Mouse (Mus musculus): ENCODE measurements around the gene Txndc16. TPM values are rescaled to one million over a fixed set of nuclear protein-coding genes. Genes with fewer than 3 reads are reported as not detected.

The Txndc16 gene
- polyA plus RNA-seq, 1 experiment from 2014 or later, result 45.7 TPM

DNA sequence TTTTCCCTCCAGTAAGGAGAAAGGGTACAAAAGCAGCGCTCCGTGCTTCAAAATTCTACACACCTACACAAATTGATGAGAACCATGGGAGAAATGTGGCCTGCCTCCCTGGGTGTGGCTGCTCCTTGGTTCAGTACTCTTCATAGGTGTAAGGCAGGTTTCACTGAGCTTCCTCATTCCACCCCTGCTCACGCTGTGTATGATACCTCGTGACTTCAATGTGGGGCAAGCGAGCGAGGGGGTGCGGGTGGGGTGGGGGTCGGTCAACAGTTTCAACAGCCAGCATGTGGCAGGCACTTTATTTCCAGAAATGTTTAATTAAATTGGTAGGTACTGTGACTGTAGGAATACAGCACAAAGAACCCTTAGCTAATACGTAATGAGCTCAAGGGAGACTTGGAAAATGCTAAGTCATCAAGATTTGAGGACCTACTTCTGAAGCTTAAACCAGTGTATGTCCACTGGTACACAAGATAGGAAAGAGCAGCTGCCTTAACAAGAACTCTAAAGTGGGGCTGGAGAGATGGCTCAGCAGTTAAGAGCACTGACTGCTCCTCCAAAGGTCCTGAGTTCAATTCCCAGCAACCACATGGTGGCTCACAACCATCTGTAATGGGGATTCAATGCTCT, 3.3 kb downstream of the Txndc16 start:
- no peak for ATAC-seq (ENCODE audit: low read depth)
- WGBS, result 93% methylated on average over 9 of the region's 9 CpGs
- H3K9ac ChIP-seq (replicated peaks; ENCODE audit: low read depth, low read length), result no peak overlapping the region

GRCm38 (mm10) chr14:45211431-45211830, 8.7 kb downstream of the Txndc16 start:
- Histone ChIP-seq H3K27me3 (ENCODE audit: control insufficient read depth, insufficient read depth, low read length) (no peaks in the 10 kb centered on the region), H3K9me3 (ENCODE audit: control insufficient read depth, low read length) (no peaks in the 10 kb centered on the region), H3K27ac (ENCODE audit: low read depth, low read length) (no peak overlapping the region), H3K36me3 (ENCODE audit: control insufficient read depth, insufficient read depth, low read length) (no peaks in the 10 kb centered on the region; the same call in 1 of the 2 replicates), H3K9ac (replicated peaks; ENCODE audit: low read depth, low read length) (no peak overlapping the region), H3K4me2 (ENCODE audit: low read depth, low read length) (no peak overlapping the region), H3K4me1 (ENCODE audit: control insufficient read depth, insufficient read depth, low read length) (no peaks in the 10 kb centered on the region), H3K4me3 (ENCODE audit: low read depth, low read length) (no peak overlapping the region)
- WGBS, result 86% methylated on average over 1 of the region's 1 CpGs
- no peak for ATAC-seq (ENCODE audit: low read depth)

More for the DNA sequence above, 3.3 kb downstream of the Txndc16 start:
- Histone ChIP-seq H3K27me3 (ENCODE audit: control insufficient read depth, insufficient read depth, low read length) (no peaks in the 10 kb centered on the region; the same call in 1 of the 2 replicates), H3K4me3 (ENCODE audit: low read depth, low read length) (no peak overlapping the region), H3K9me3 (ENCODE audit: control insufficient read depth, low read length) (no peaks in the 10 kb centered on the region), H3K4me2 (ENCODE audit: low read depth, low read length) (no peak overlapping the region), H3K4me1 (ENCODE audit: control insufficient read depth, insufficient read depth, low read length) (peaks cover 8% of the 10 kb centered on the region; the same call in 1 of the 2 replicates), H3K27ac (ENCODE audit: low read depth, low read length) (no peak overlapping the region), H3K36me3 (ENCODE audit: control insufficient read depth, insufficient read depth, low read length) (no peaks in the 10 kb centered on the region)

- H3K4me2 ChIP-seq (ENCODE audit: low read depth, low read length), result no peak overlapping the region
- no peaks in the 10 kb centered on the region for H3K9me3 ChIP-seq (ENCODE audit: control insufficient read depth, low read length)
- H3K9ac ChIP-seq (replicated peaks; ENCODE audit: low read depth, low read length), result no peak overlapping the region
- WGBS, result 39% methylated on average over 4 of the region's 4 CpGs
- no peaks in the 10 kb centered on the region for H3K27me3 ChIP-seq (ENCODE audit: control insufficient read depth, insufficient read depth, low read length)
- H3K36me3 ChIP-seq (ENCODE audit: control insufficient read depth, insufficient read depth, low read length), result no peaks in the 10 kb centered on the region; the same call in 1 of the 2 replicates
- no peak for ATAC-seq (ENCODE audit: low read depth)
- H3K27ac ChIP-seq (ENCODE audit: low read depth, low read length), result no peak overlapping the region
- no peaks in the 10 kb centered on the region for H3K4me1 ChIP-seq (ENCODE audit: control insufficient read depth, insufficient read depth, low read length)
- H3K4me3 ChIP-seq (ENCODE audit: low read depth, low read length), result no peak overlapping the region
Observed at GRCm38 (mm10) chr14:45210683-45211082, 9.4 kb downstream of the Txndc16 start.

GRCm38 (mm10) chr14:45200607-45201006, 19.5 kb downstream of the Txndc16 start:
- Histone ChIP-seq H3K9ac (replicated peaks; ENCODE audit: low read depth, low read length) (no peak overlapping the region), H3K4me1 (ENCODE audit: control insufficient read depth, insufficient read depth, low read length) (no peaks in the 10 kb centered on the region), H3K27ac (ENCODE audit: low read depth, low read length) (no peak overlapping the region), H3K9me3 (ENCODE audit: control insufficient read depth, low read length) (no peaks in the 10 kb centered on the region), H3K36me3 (ENCODE audit: control insufficient read depth, insufficient read depth, low read length) (peaks cover 8% of the 10 kb centered on the region), H3K4me3 (ENCODE audit: low read depth, low read length) (no peak overlapping the region), H3K27me3 (ENCODE audit: control insufficient read depth, insufficient read depth, low read length) (no peaks in the 10 kb centered on the region), H3K4me2 (ENCODE audit: low read depth, low read length) (no peak overlapping the region)
- ATAC-seq (ENCODE audit: low read depth), result no peak

- no peak overlapping the region for H3K4me3 ChIP-seq (ENCODE audit: low read depth, low read length)
- no peaks in the 10 kb centered on the region for H3K36me3 ChIP-seq (ENCODE audit: control insufficient read depth, insufficient read depth, low read length)
- WGBS, result 84% methylated on average over 2 of the region's 2 CpGs
Observed at GRCm38 (mm10) chr14:45190999-45191398, 29.1 kb downstream of the Txndc16 start.

DNA sequence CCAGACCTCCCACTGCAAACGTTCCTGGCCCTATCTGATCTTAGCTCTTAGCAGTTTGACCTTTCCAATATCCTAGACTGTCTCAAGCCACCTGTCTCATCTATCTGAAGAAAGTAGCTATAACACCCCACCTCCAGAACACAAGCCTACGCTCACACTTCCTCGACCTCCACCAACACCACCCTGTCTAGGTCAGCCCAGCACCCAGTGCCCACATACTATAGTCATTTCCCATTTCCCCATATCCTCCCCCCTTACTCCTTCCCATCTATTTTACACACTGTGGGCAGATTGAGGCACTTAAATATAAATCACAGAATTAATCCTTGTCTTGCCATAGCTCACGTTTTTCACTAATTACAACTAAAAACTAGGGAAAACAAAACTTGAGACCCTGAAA, 38.5 kb downstream of the Txndc16 start:
- H3K27ac ChIP-seq (ENCODE audit: low read depth, low read length), result no peak overlapping the region
- H3K9me3 ChIP-seq (ENCODE audit: control insufficient read depth, low read length), result no peaks in the 10 kb centered on the region
- WGBS, result 90% methylated on average over 4 of the region's 4 CpGs
- ATAC-seq (ENCODE audit: low read depth), result no peak
- no peaks in the 10 kb centered on the region for H3K4me1 ChIP-seq (ENCODE audit: control insufficient read depth, insufficient read depth, low read length)
- H3K4me2 ChIP-seq (ENCODE audit: low read depth, low read length), result no peak overlapping the region
- H3K4me3 ChIP-seq (ENCODE audit: low read depth, low read length), result no peak overlapping the region
- 0 out of 2 replicates have a peak, but pooled peaks cover 2% of the 10 kb centered on the region for H3K36me3 ChIP-seq (ENCODE audit: control insufficient read depth, insufficient read depth, low read length)
- no peak overlapping the region for H3K9ac ChIP-seq (replicated peaks; ENCODE audit: low read depth, low read length)
- H3K27me3 ChIP-seq (ENCODE audit: control insufficient read depth, insufficient read depth, low read length), result no peaks in the 10 kb centered on the region

More at GRCm38 (mm10) chr14:45190999-45191398, 29.1 kb downstream of the Txndc16 start:
- no peaks in the 10 kb centered on the region for H3K4me1 ChIP-seq (ENCODE audit: control insufficient read depth, insufficient read depth, low read length)
- H3K9ac ChIP-seq (replicated peaks; ENCODE audit: low read depth, low read length), result no peak overlapping the region
- H3K9me3 ChIP-seq (ENCODE audit: control insufficient read depth, low read length), result peaks cover 2% of the 10 kb centered on the region; the same call in 1 of the 2 replicates
- H3K27me3 ChIP-seq (ENCODE audit: control insufficient read depth, insufficient read depth, low read length), result no peaks in the 10 kb centered on the region
- no peak for ATAC-seq (ENCODE audit: low read depth)
- no peak overlapping the region for H3K4me2 ChIP-seq (ENCODE audit: low read depth, low read length)
- H3K27ac ChIP-seq (ENCODE audit: low read depth, low read length), result no peak overlapping the region

DNA sequence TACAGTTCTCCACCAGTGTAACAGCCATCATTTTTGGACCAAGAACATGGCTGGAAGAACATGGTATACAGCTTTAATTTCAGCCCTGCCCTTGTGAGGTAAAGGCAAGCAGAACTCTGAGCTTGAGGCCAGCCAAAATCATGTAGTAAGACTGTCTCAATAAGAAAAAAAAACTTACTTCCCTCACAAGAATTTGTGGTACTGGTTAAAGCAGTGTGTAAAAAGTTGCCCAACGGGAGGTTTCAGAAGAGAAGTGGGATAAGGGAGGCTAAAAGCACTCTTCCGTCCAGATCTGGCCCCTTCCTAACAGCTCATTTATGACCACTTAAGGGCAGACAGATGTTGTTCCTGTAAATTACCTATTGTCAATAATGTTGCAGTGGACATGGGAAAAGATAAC, 40.5 kb downstream of the Txndc16 start:
- Histone ChIP-seq H3K36me3 (ENCODE audit: control insufficient read depth, insufficient read depth, low read length) (0 out of 2 replicates have a peak, but pooled peaks cover 2% of the 10 kb centered on the region), H3K9me3 (ENCODE audit: control insufficient read depth, low read length) (no peaks in the 10 kb centered on the region), H3K4me2 (ENCODE audit: low read depth, low read length) (no peak overlapping the region), H3K9ac (replicated peaks; ENCODE audit: low read depth, low read length) (no peak overlapping the region), H3K4me3 (ENCODE audit: low read depth, low read length) (no peak overlapping the region), H3K4me1 (ENCODE audit: control insufficient read depth, insufficient read depth, low read length) (no peaks in the 10 kb centered on the region), H3K27me3 (ENCODE audit: control insufficient read depth, insufficient read depth, low read length) (no peaks in the 10 kb centered on the region), H3K27ac (ENCODE audit: low read depth, low read length) (no peak overlapping the region)
- no peak for ATAC-seq (ENCODE audit: low read depth)
- 83% methylated on average over 2 of the region's 2 CpGs for WGBS

- Histone ChIP-seq H3K9ac (replicated peaks; ENCODE audit: low read depth, low read length) (no peak overlapping the region), H3K27ac (ENCODE audit: low read depth, low read length) (no peak overlapping the region), H3K4me2 (ENCODE audit: low read depth, low read length) (no peak overlapping the region), H3K4me3 (ENCODE audit: low read depth, low read length) (no peak overlapping the region), H3K4me1 (ENCODE audit: control insufficient read depth, insufficient read depth, low read length) (no peaks in the 10 kb centered on the region), H3K36me3 (ENCODE audit: control insufficient read depth, insufficient read depth, low read length) (0 out of 2 replicates have a peak, but pooled peaks cover 2% of the 10 kb centered on the region), H3K27me3 (ENCODE audit: control insufficient read depth, insufficient read depth, low read length) (no peaks in the 10 kb centered on the region), H3K9me3 (ENCODE audit: control insufficient read depth, low read length) (no peaks in the 10 kb centered on the region)
- 58% methylated on average over 2 of the region's 2 CpGs for WGBS
- no peak for ATAC-seq (ENCODE audit: low read depth)
Observed at GRCm38 (mm10) chr14:45179186-45179585, 40.9 kb downstream of the Txndc16 start.

DNA sequence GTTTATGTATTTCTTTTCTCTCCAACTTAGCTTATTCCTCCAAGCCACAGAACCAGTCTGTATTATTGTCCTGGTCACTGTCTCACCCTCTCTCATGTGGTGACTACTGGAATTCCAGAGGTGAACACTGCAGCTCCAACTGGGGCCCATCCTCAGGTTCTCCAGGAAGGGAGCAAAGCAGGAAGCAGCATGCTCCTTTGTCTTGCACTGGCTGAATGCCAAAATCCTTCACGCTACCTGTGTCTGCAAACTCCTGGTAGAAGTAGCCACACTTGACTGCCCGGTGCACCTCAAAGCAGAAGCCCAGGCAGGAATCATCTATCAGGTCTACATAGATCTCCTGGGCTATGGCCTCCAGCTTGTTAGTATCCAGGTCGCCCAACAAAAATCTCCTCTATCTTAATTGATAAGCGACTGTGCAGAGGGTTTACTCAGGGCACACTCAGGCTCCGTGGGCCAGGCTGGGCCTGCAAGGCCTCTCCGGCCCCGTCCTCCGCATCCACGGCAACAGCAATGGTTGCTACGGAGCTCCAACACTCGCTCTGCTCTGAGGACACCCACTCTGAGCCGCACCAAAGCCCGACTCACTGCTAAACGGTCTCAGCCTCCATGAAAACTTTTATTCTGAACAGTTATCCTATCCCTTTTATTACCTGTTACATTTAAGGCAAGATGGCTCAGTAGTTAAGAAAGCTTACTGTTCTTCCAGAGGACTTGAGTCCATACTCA, 45.0 kb downstream of the Txndc16 start:
- 81% methylated on average over 14 of the region's 14 CpGs for WGBS
- Histone ChIP-seq H3K36me3 (ENCODE audit: control insufficient read depth, insufficient read depth, low read length) (no peaks in the 10 kb centered on the region), H3K4me1 (ENCODE audit: control insufficient read depth, insufficient read depth, low read length) (no peaks in the 10 kb centered on the region), H3K9me3 (ENCODE audit: control insufficient read depth, low read length) (no peaks in the 10 kb centered on the region), H3K4me2 (ENCODE audit: low read depth, low read length) (no peak overlapping the region), H3K27me3 (ENCODE audit: control insufficient read depth, insufficient read depth, low read length) (no peaks in the 10 kb centered on the region), H3K4me3 (ENCODE audit: low read depth, low read length) (no peak overlapping the region), H3K9ac (replicated peaks; ENCODE audit: low read depth, low read length) (no peak overlapping the region), H3K27ac (ENCODE audit: low read depth, low read length) (no peak overlapping the region)
- ATAC-seq (ENCODE audit: low read depth), result peak; percentile 38; the same call in 1 of the 2 replicates

Measured in neural tube, embryonic 14.5 days (tissue).